Mouse (Mus musculus) retina, embryonic 14.5 days (tissue): Measurements from ENCODE around the gene Wdfy4.

Experiments used
- DNase-seq: peaks from one replicate; pipeline ENCODE4 v3.0.0-alpha.2; 2015; ENCODE audit warnings: low spot score

The Wdfy4 gene

GRCm38 (mm10) chr14:33185068-33185800, at the start of gene Wdfy4:
Gene Wdfy4 (minus strand): TSS chr14:33185508.
- no peak for DNase-seq

- no peak for DNase-seq
These were observed 46.7 kb upstream of the Wdfy4 start for GRCm38 (mm10) chr14:33232048-33232447.

- DNase-seq: no peak
These were observed 46.0 kb upstream of the Wdfy4 start for GRCm38 (mm10) chr14:33231311-33231710.

DNA sequence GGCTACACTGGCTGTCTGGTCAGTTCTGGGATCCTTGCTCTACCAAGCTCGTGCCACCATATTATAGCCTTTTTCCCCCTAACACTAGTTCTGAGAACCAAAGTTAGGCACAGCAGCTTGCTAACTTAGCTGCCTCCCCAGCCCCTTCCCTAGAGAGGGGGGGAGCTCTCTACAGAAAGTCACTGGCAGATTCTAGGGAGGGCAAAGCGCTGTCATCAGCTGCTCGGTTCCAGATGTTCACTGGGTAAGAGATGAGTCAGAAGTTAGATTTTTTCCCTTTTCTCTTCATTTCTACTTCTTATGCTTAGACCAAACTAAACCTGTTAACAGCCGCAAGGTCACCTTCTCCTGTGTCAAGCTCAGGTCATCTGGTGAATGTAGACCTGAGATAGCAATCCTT, 45.4 kb upstream of the Wdfy4 start:
- no peak for DNase-seq

DNA sequence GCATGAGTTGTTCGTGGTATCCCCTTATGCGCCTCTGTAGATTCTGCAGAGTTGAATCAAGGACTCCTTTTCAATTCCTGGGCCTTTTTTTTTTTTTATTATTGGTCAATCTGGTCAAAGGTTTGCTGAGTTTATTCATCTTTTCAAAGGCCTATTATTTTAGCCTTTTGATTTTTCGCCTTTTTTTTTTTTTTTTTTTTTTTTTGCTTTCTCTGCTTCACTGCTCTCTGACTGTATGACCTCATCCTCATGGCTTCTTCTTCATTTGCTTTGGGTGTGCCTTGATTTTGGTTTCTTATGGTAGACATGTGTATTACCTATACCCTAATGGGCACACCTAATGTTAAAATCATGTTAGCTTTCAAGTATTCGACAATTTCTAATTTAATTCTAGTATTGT, 39.9 kb upstream of the Wdfy4 start:
- DNase-seq: no peak

- no peak for DNase-seq
These were observed 31.3 kb upstream of the Wdfy4 start for GRCm38 (mm10) chr14:33216343-33217208.

- no peak for DNase-seq
These were observed 29.9 kb upstream of the Wdfy4 start for GRCm38 (mm10) chr14:33215163-33215562.

GRCm38 (mm10) chr14:33214767-33215128, 29.4 kb upstream of the Wdfy4 start:
- DNase-seq: no peak

DNA sequence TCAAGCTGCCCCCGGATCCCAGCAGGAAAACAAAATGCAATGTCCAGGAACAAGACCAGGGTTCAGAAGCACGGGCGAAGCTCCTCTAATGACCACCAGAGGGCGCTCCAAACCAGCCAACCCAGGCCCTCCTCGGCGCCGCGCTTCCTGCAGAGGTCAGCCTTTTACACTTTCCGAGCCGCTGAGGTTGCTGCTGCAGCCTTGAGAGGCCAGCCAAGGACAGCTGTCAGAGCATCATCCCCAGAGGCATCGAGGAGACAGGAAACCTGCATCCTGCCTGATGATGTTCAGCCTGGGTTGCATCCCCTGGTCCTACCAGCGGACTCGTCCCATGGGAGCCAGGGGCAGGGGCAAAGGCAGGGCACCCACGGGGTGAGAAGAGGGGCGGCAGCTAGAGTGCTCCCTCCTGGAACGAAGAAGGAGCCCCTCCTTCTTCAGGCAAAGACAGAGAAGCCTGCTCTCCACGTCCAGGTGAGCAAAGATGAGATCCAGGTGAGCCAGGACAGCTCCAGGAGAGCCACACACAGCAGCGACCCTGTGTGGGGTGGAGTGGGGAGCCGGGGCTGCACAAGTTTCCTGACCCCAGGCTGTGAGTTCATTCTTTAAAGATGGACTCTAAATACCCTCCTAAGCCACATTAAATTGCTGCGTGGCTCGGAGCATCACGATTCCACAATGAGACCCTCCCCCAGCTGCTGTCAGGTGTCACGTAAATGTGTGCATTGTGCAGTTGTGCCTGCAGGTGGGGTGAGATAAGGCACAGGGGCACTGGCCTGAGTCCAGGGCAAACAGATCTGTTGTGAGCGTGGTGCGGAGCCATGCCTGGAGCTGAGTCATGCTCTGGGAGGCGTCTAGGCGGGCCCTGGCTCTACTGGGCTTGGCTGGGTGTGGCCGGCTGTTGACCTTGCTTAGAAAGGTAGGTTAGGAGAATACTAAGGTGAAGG, 28.8 kb upstream of the Wdfy4 start, which contains the start of gene Arhgap22:
Gene Arhgap22 (plus strand): TSS at position 204 of the 944 bp plus-strand sequence.
- peak; percentile 97 for DNase-seq

DNA sequence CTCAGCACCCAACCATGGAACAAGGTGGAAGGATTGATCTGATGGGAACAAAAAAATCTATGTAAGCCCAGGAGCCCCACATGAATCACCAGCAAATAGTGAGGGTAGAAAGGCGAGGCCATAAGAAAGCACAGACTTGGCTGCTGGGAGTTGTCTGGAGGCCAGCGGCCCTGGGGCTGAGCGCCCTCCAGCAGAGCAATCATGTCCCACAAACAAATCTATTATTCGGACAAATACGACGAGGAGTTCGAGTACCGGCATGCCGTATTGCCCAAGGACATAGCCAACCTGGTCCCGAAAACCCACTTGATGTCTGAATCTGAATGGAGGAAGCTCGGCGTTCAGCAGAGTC, 27.6 kb upstream of the Wdfy4 start:
- DNase-seq: no peak

GRCm38 (mm10) chr14:33212271-33212957, 27.1 kb upstream of the Wdfy4 start:
- no peak for DNase-seq

DNA sequence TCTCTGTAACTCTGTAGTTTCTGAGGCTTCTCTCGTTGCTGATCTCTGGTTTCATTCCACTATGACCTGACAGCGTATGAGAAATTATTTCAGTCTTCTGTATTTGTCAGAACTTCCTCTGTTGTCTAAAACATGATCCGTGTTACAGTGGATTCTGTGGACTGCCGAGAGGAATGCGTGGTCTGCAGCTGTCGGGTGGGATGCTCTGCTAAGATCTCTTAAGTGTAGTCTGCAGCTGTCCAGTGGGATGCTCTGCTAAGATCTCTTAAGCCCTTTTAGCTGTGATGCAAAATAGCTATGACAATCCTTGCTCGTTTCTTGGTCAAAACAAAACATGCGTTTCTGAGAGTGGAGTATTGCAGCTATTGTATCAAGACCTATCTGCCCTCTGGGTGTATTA, 25.5 kb upstream of the Wdfy4 start:
- no peak for DNase-seq

GRCm38 (mm10) chr14:33208331-33208730, 23.0 kb upstream of the Wdfy4 start:
- DNase-seq: no peak

- peak; percentile 65 for DNase-seq
These were observed 21.7 kb upstream of the Wdfy4 start for GRCm38 (mm10) chr14:33207011-33207410.

DNA sequence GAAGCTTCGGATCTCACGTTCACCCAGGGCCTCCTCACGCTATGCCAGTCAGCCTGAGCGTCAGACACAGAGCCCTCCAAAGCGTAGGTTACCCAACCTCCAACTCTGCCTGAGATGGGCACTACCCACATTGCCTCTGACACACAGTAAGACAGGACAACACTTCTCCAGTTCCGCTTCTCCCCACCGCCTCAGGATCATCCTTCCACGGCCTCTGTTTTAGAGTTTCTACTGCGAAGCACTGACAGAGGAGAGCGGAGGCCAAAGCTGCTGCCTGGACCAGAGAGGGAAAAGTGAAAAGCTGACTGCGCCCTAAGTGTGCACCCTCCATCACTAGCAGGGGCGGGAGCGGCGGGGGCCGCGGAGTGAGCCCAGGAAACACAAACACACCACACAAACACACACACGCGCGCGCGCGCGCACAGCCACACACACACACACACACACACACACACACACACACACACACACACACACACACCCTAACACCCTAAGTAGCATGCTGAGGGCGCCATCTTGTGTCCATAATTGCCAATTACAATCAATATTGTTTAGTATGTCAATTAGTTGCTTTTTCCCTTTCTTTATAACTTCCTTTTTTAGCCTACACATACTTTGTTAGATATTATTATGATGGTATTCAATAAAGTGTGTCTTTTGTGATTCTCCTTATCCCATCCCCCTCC, 20.1 kb upstream of the Wdfy4 start:
- DNase-seq: peak; percentile 80

DNA sequence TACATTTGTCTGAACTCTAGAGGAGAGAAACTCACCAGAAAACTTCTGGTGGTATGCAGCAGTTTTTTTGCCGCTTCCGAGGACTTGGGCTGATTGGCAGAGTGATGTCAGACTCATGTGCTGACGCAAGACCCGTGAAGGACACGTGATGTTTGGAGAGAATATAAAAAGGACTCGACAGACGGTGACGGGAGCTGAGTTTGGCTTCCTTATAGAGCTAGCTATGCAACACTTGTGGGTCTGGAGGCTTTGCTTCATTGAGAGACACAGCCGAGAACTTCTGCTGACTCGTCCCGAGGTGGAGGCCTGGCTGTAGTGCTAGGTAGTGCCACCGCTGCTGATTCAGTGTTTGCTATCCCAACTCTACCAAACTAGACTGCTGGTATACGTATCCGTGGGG, 18.5 kb upstream of the Wdfy4 start:
- DNase-seq: no peak

- DNase-seq: no peak
These were observed 17.6 kb upstream of the Wdfy4 start for GRCm38 (mm10) chr14:33202885-33203284.

DNA sequence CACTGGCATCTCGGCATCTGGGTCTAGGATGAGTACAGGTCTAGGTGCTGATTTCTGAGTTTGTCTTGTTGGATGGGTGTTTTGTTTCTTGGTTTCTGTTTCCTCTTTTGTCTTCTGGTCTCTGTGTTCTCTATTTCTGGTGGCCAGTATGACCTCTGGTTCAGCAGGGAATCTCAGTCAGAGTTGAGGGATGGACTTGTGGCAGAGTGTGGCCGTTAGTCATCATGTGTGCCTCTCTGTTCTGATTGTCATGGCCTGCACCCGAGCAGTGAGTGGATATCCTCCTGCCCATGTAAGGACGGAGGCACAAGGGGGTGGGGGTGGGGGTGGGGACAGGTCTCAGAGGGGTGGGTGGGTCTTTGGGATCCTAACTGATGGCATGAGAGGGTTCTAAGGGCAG, 16.9 kb upstream of the Wdfy4 start:
- no peak for DNase-seq

DNA sequence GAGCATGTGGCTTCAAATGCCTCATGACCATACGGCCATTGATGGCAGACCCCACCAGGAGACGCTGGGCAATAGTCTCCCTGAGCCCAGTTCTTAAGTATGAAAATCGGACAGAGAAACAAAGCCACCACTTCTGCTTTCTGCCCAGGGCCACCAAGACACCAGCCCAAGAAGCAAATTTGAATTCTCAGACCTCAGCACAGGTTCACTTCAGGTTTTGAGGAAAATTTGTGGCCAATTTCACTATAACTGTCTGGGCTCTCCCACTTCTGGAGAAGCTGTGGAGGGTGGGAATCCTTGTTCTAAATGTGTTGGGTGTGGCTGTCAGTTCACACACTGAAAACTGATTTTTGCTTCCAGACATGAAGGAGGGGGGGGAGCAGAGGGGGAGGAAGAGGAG, 8.9 kb upstream of the Wdfy4 start:
- DNase-seq: no peak

DNA sequence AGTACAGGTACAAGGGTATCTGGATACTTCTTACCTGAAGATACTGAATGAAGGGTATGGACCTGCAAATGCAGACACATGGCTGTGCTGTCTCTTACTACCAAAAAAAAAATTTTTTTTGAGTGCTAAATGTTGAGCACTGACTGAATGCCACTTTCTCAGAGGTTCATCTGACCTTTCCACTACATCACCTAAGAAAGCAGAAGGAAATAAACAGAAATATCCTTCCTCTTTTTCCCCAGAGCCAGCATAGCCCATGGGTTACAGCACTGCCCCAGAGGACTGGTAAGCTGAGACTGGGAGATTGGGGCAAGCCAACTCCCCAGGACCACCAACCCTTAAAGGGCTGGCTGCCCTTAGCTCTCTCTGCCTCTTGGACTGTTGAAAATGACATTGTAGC, 8.5 kb upstream of the Wdfy4 start:
- no peak for DNase-seq

DNA sequence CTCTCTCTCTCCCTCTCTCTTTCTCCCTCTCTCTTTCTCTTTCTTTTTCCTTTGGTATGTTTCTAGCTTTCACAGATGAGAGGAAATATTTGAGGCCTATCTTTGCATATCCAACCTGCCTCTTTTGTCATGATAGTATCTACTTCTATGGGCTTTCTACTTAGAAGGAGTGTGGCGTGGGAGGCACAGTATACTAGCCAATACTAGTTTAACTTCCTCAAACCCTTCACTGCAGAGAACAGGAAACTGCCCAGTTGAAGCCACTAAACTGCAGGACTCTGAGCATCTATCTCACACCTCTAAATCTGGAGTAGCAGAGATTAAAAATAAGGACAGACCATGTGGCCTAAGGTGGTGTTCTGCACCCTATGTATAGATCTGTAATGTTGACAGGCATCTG, 5.3 kb upstream of the Wdfy4 start:
- no peak for DNase-seq
